Mouse (Mus musculus) lung, postnatal 25 days (tissue): ENCODE results near the gene Gm36028.

Source experiments
- DNase-seq: peaks from one replicate; pipeline ENCODE4 v3.0.0; 2022; ENCODE audit warnings: low spot score

Gene Gm36028

DNA sequence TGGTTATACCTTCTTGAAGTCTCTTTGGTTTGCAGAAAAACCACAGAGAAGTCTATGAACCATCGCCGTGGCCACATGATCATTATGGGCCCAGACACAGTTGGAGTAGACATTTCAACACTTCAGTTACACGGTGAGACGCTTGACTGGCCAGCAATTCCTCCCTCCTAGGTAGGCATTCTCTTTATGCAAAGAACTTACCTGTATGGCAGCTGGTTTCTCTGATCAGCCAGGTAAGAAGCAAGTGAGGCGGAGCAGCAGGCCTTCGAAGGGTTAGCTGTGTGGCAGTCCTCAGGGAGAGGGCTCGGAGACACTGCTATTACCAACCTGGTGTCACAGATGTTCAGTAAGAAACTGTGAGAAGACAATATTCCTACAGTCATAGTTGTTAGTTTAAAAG lies 733 bp downstream of the Gm36028 start:
- no peak for DNase-seq

- no peak for DNase-seq
Observed at GRCm38 (mm10) chr16:37857495-37857894, 3.5 kb downstream of the Gm36028 start.

GRCm38 (mm10) chr16:37856327-37856726 lies 4.6 kb downstream of the Gm36028 start:
- no peak for DNase-seq

GRCm38 (mm10) chr16:37855583-37855982 lies 5.4 kb downstream of the Gm36028 start:
- DNase-seq = no peak

- no peak for DNase-seq
Observed at GRCm38 (mm10) chr16:37854593-37854992, 6.4 kb downstream of the Gm36028 start.

DNA sequence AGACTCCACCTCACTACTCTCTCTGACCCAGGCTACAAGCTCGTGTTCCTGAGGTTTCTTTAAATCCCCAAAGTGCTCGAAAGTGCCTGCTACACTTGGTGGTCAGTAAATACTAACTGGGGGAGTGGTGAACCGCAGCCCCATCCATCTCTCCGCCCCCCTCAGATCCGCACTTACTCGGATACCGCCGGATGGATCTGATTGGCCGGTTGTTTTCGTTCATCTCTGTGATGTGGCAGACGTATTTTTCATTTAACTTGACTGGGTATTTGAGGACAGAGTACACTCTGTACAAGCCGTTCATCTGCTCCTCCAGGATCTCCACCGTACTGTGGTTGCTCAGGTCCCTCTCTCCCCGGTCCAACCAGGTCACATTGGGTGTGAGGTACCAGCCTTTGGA lies 6.9 kb downstream of the Gm36028 start:
- DNase-seq = no peak

GRCm38 (mm10) chr16:37853279-37853678 lies 7.7 kb downstream of the Gm36028 start:
- no peak for DNase-seq

- peak; percentile 74 for DNase-seq
Observed at GRCm38 (mm10) chr16:37851366-37851765, 9.6 kb downstream of the Gm36028 start.

- DNase-seq = no peak
Observed at GRCm38 (mm10) chr16:37847081-37847480, 13.9 kb downstream of the Gm36028 start.

- no peak for DNase-seq
Observed at GRCm38 (mm10) chr16:37845202-37845925, 15.6 kb downstream of the Gm36028 start.

DNA sequence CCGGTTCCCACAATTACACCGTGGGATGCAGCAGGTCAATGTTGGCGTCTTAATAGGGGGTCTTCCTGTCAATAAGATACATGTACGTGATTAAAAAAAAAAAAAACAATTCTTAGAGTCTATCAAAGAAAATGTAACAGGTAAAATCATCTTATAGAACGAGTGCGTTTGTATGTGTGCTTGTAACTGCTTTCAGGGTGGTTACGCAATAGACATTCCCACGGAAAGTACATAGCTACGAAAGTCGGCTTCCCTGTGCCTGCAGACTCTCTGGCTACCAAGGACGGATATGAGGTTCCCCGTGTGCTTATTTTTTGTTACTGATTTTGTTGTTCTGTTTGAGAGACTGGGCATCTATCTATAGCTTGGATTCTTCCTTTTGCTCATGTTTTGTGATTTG lies 17.2 kb downstream of the Gm36028 start:
- DNase-seq = no peak

DNA sequence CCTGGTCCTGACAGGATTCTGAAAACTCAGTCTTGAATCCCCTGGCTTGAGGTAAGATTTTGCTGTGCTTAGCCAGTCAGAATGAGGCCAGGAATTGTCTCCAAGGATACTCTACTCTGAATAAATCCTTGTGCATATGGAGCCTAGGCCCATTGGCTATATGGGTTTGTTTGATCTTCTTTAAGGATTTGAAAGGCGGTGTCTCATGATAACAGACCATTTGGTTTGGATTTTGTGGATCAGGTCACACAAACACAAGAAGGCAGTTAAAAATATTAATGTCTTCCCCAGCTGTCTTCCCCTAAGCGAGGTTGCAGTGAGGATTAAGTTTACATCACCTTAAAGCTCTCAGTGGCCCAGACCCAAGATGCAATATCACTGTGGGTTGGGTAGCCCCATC lies 18.5 kb downstream of the Gm36028 start:
- no peak for DNase-seq

DNA sequence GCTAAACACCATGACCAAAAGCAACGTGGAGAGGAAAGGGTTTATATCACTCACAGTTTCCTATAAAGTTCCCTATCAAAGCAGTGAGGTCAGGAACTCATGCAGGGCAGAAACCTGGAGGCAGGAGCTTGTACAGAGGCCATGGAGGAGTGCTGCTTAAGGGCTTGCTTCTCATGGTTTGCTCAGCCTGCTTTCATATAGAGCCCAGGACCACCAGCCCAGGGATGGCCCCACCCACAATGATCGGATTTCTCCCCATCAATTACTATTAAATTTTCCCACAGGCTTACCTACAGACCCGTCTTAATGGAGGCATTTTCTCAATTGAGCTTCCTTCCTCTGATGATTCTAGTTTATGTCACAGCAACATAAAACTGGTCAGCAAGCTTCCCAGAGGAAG lies 23.4 kb downstream of the Gm36028 start:
- DNase-seq = no peak

DNA sequence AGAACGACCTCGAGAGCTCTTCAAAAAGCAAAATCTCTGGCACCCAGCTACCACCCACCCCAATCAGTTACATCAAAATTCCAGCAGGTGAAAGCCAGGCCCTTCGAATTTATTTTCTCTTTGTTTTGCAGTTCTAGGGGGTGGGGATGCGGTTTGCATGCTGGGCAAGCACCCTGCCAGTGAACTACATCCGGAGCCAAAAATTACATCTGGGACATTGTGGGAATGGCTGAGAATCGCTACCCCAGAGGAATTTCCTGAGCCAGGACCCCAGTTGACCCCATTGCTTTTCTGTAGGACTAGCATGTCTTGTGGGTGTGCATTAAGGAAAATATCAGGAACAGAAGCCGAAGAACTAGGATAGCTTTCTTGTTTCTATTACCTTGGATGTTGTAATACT lies 29.9 kb downstream of the Gm36028 start:
- no peak for DNase-seq

GRCm38 (mm10) chr16:37826286-37826685 lies 34.7 kb downstream of the Gm36028 start:
- no peak for DNase-seq

- no peak for DNase-seq
Observed at GRCm38 (mm10) chr16:37824778-37825505, 36.0 kb downstream of the Gm36028 start.

GRCm38 (mm10) chr16:37823949-37824348 lies 37.0 kb downstream of the Gm36028 start:
- no peak for DNase-seq

DNA sequence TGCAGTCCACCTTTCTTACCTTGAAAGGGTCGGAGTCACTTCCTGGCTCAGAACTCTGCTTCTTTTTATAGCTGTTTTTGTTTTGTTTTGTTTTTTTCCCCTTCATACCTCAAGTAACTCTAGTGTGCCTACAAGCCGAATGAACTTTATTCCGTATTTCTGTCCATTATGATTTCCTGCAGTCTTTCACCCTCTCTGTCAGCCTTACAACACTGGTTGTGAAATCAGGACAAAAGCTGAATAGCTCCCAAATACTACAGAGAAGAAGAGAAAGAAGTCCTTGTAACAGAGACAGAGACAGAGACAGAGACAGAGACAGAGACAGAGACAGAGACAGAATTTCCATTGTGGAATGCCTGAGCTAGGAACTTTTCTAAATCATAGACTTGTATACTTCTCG lies 43.0 kb downstream of the Gm36028 start:
- no peak for DNase-seq

GRCm38 (mm10) chr16:37814383-37814971 lies 46.5 kb downstream of the Gm36028 start:
- peak; percentile 90 for DNase-seq

DNA sequence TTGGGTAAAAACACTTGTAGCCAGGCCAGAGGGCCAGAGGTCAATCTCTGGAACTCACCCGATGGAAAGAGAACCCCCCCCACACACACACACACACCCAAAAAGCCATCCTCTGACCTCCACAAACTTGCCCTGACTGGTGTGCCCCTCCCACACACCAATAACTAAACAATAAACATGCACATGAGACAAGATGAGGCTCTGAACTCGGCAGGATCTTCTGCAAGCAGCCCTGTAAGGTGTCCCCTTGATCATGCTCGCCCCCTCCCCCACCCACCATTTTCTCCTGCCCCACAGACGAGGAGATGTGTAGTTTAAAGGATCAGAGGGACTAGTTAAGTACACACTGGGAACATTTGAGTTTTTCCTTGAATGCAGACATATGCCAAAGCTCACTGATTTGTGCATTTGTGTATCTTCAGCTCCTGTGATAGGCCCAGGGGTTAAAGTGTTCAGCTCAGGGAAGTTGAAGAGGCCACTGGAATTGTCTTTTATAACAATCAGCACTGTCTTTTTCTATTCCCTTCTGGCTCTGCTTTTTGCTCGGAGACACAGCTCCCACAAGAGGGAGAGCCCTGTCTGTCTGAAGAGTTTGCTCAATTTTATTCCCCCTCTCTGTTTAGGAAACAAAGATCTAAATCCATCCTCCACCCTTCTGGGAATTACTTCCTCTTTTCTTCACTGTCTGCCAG lies 47.1 kb downstream of the Gm36028 start:
- no peak for DNase-seq

- DNase-seq = peak; percentile 53
Observed at GRCm38 (mm10) chr16:37812474-37812886, 48.5 kb downstream of the Gm36028 start.

- DNase-seq = no peak
Observed at GRCm38 (mm10) chr16:37811874-37812273, 49.1 kb downstream of the Gm36028 start.

DNA sequence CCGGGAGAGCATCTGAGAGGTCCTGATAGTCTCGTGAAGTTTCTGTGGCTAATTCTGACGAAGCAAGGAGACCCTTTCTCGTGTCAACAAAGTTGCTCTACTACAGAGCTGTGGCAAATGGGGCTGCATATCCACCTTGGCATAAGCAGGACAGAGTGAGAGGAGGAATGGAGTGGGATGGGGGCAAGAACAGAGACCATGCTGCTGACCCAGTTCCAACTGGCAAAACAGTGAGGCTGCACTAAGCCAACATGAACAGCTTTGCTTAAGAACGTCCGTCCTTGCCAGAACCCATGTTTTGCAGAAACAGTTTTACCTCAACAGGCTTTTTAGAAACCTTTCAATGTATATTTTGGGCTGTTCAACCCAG lies 51.3 kb downstream of the Gm36028 start:
- no peak for DNase-seq
